Mouse (Mus musculus): ENCODE results near the gene Tcf20. TPM values are rescaled to one million over a fixed set of nuclear protein-coding genes. Genes with fewer than 3 reads are reported as not detected.

The Tcf20 gene
- polyA plus RNA-seq, 1 experiment from 2014 or later, result 18.7 TPM

GRCm38 (mm10) chr15:83010990-83011664 lies 23.5 kb upstream of the Tcf20 start:
- WGBS, result 7% methylated on average over 15 of the region's 15 CpGs
- Histone ChIP-seq H3K4me2 (replicated peaks) (peak overlapping the region; percentile 20), H3K27ac (replicated peaks) (peak overlapping the region; percentile 23; the same call in 1 of the 2 replicates), H3K27me3 (0 out of 2 replicates have a peak, but pooled peaks cover 11% of the 10 kb centered on the region), H3K9ac (replicated peaks) (0 out of 2 replicates have a peak overlapping the region, but pooled peaks have one; percentile 13), H3K4me3 (no peak overlapping the region), H3K9me3 (no peaks in the 10 kb centered on the region), H3K4me1 (peaks cover 26% of the 10 kb centered on the region), H3K36me3 (no peaks in the 10 kb centered on the region)
- peak; percentile 87 for ATAC-seq (replicated peaks)

GRCm38 (mm10) chr15:83010423-83010822 lies 22.8 kb upstream of the Tcf20 start:
- 4% methylated on average over 8 of the region's 8 CpGs for WGBS
- Histone ChIP-seq H3K36me3 (no peaks in the 10 kb centered on the region), H3K27ac (replicated peaks) (no peak overlapping the region), H3K27me3 (0 out of 2 replicates have a peak, but pooled peaks cover 11% of the 10 kb centered on the region), H3K4me3 (no peak overlapping the region), H3K9ac (replicated peaks) (0 out of 2 replicates have a peak overlapping the region, but pooled peaks have one; percentile 13), H3K4me1 (peaks cover 26% of the 10 kb centered on the region), H3K4me2 (replicated peaks) (peak overlapping the region; percentile 20; the same call in 1 of the 2 replicates), H3K9me3 (no peaks in the 10 kb centered on the region)
- ATAC-seq (replicated peaks), result no peak

- no peak for ATAC-seq (replicated peaks)
- WGBS, result 89% methylated on average over 6 of the region's 6 CpGs
- Histone ChIP-seq H3K9ac (replicated peaks) (no peak overlapping the region), H3K4me3 (no peak overlapping the region), H3K4me1 (peaks cover 26% of the 10 kb centered on the region), H3K36me3 (no peaks in the 10 kb centered on the region), H3K27ac (replicated peaks) (no peak overlapping the region), H3K4me2 (replicated peaks) (no peak overlapping the region), H3K9me3 (no peaks in the 10 kb centered on the region), H3K27me3 (0 out of 2 replicates have a peak, but pooled peaks cover 11% of the 10 kb centered on the region)
Measured at GRCm38 (mm10) chr15:83009532-83009931, 21.9 kb upstream of the Tcf20 start.

- ATAC-seq (replicated peaks), result no peak
- H3K27ac ChIP-seq (replicated peaks), result no peak overlapping the region
- 0 out of 2 replicates have a peak, but pooled peaks cover 11% of the 10 kb centered on the region for H3K27me3 ChIP-seq
- peaks cover 26% of the 10 kb centered on the region for H3K4me1 ChIP-seq
- no peaks in the 10 kb centered on the region for H3K9me3 ChIP-seq
- no peak overlapping the region for H3K4me2 ChIP-seq (replicated peaks)
- 74% methylated on average over 13 of the region's 13 CpGs for WGBS
- H3K9ac ChIP-seq (replicated peaks), result no peak overlapping the region
- no peaks in the 10 kb centered on the region for H3K36me3 ChIP-seq
- H3K4me3 ChIP-seq, result no peak overlapping the region
Measured at GRCm38 (mm10) chr15:83008761-83009423, 21.2 kb upstream of the Tcf20 start.

- no peak overlapping the region for H3K4me3 ChIP-seq
- no peaks in the 10 kb centered on the region for H3K36me3 ChIP-seq
- no peak overlapping the region for H3K9ac ChIP-seq (replicated peaks)
- no peak overlapping the region for H3K4me2 ChIP-seq (replicated peaks)
- 0 out of 2 replicates have a peak, but pooled peaks cover 6% of the 10 kb centered on the region for H3K27me3 ChIP-seq
- H3K9me3 ChIP-seq, result no peaks in the 10 kb centered on the region
- ATAC-seq (replicated peaks), result no peak
- no peak overlapping the region for H3K27ac ChIP-seq (replicated peaks)
- peaks cover 38% of the 10 kb centered on the region for H3K4me1 ChIP-seq
- WGBS, result 56% methylated on average over 15 of the region's 15 CpGs
Measured at GRCm38 (mm10) chr15:83007346-83007920, 19.8 kb upstream of the Tcf20 start.

- no peaks in the 10 kb centered on the region for H3K36me3 ChIP-seq
- H3K9me3 ChIP-seq, result no peaks in the 10 kb centered on the region
- 33% methylated on average over 12 of the region's 12 CpGs for WGBS
- peak; percentile 94 for ATAC-seq (replicated peaks)
- peak overlapping the region; percentile 68 for H3K27ac ChIP-seq (replicated peaks)
- no peak overlapping the region for H3K4me2 ChIP-seq (replicated peaks)
- peaks cover 30% of the 10 kb centered on the region for H3K4me1 ChIP-seq
- 0 out of 2 replicates have a peak, but pooled peaks cover 6% of the 10 kb centered on the region for H3K27me3 ChIP-seq
- no peak overlapping the region for H3K4me3 ChIP-seq
- H3K9ac ChIP-seq (replicated peaks), result no peak overlapping the region
Measured at GRCm38 (mm10) chr15:83002665-83003548, 15.2 kb upstream of the Tcf20 start.

GRCm38 (mm10) chr15:82998811-82999221 lies 11.1 kb upstream of the Tcf20 start:
- WGBS, result 79% methylated on average over 6 of the region's 6 CpGs
- H3K9me3 ChIP-seq, result no peaks in the 10 kb centered on the region
- no peaks in the 10 kb centered on the region for H3K27me3 ChIP-seq
- ATAC-seq (replicated peaks), result no peak
- H3K4me1 ChIP-seq, result peaks cover 57% of the 10 kb centered on the region
- no peak overlapping the region for H3K9ac ChIP-seq (replicated peaks)
- H3K27ac ChIP-seq (replicated peaks), result no peak overlapping the region
- H3K4me3 ChIP-seq, result no peak overlapping the region
- no peak overlapping the region for H3K4me2 ChIP-seq (replicated peaks)
- no peaks in the 10 kb centered on the region for H3K36me3 ChIP-seq

GRCm38 (mm10) chr15:82996431-82996830 lies 8.8 kb upstream of the Tcf20 start:
- no peak for ATAC-seq (replicated peaks)
- peaks cover 44% of the 10 kb centered on the region for H3K4me1 ChIP-seq
- no peak overlapping the region for H3K4me3 ChIP-seq

GRCm38 (mm10) chr15:82995239-82995638 lies 7.6 kb upstream of the Tcf20 start:
- 0 out of 2 replicates have a peak, but pooled peaks have one; percentile 29 for ATAC-seq (replicated peaks)
- 29% methylated on average over 7 of the region's 7 CpGs for WGBS
- H3K27ac ChIP-seq (replicated peaks), result peak overlapping the region; percentile 65
- H3K4me3 ChIP-seq, result no peak overlapping the region
- H3K9ac ChIP-seq (replicated peaks), result no peak overlapping the region
- H3K4me1 ChIP-seq, result peaks cover 45% of the 10 kb centered on the region
- no peaks in the 10 kb centered on the region for H3K36me3 ChIP-seq
- H3K4me2 ChIP-seq (replicated peaks), result no peak overlapping the region
- no peaks in the 10 kb centered on the region for H3K27me3 ChIP-seq
- H3K9me3 ChIP-seq, result no peaks in the 10 kb centered on the region

More at GRCm38 (mm10) chr15:82996431-82996830, 8.8 kb upstream of the Tcf20 start:
- H3K9me3 ChIP-seq, result no peaks in the 10 kb centered on the region
- no peaks in the 10 kb centered on the region for H3K27me3 ChIP-seq
- no peaks in the 10 kb centered on the region for H3K36me3 ChIP-seq
- no peak overlapping the region for H3K9ac ChIP-seq (replicated peaks)
- no peak overlapping the region for H3K4me2 ChIP-seq (replicated peaks)
- H3K27ac ChIP-seq (replicated peaks), result no peak overlapping the region

GRCm38 (mm10) chr15:82992911-82993310 lies 5.2 kb upstream of the Tcf20 start:
- Histone ChIP-seq H3K9me3 (no peaks in the 10 kb centered on the region), H3K36me3 (no peaks in the 10 kb centered on the region), H3K4me3 (no peak overlapping the region), H3K4me1 (peaks cover 64% of the 10 kb centered on the region), H3K9ac (replicated peaks) (no peak overlapping the region), H3K4me2 (replicated peaks) (no peak overlapping the region), H3K27ac (replicated peaks) (peak overlapping the region; percentile 16; the same call in 1 of the 2 replicates), H3K27me3 (no peaks in the 10 kb centered on the region)
- WGBS, result 37% methylated on average over 9 of the region's 9 CpGs
- no peak for ATAC-seq (replicated peaks)

GRCm38 (mm10) chr15:82992079-82992783 lies 4.6 kb upstream of the Tcf20 start:
- H3K9me3 ChIP-seq, result no peaks in the 10 kb centered on the region
- H3K27ac ChIP-seq (replicated peaks), result peak overlapping the region; percentile 16
- H3K4me3 ChIP-seq, result no peak overlapping the region
- ATAC-seq (replicated peaks), result no peak
- peaks cover 71% of the 10 kb centered on the region for H3K4me1 ChIP-seq
- no peak overlapping the region for H3K9ac ChIP-seq (replicated peaks)
- H3K36me3 ChIP-seq, result no peaks in the 10 kb centered on the region
- H3K4me2 ChIP-seq (replicated peaks), result no peak overlapping the region
- H3K27me3 ChIP-seq, result no peaks in the 10 kb centered on the region
- WGBS, result 69% methylated on average over 13 of the region's 13 CpGs

Measured in forebrain, embryonic 15.5 days (tissue).